Mouse (Mus musculus): ENCODE data around the gene Fam24a. TPM values are rescaled to one million over a fixed set of nuclear protein-coding genes. Genes with fewer than 3 reads are reported as not detected.
A peak's percentile ranks its signal among the peaks of the same experiment; 100 is the strongest.

Fam24a gene
- polyA plus RNA-seq, 1 experiment from 2014 or later = not detected

- H3K4me1 ChIP-seq (replicated peaks; ENCODE audit: control insufficient read depth, insufficient read depth, low read length) = no peaks in the 10 kb centered on the region
- DNase-seq (ENCODE audit: low spot score) (no peak), ATAC-seq (replicated peaks; ENCODE audit: low FRiP score) (no peak)
- no peak within 1 kb of the TSS for H3K4me2 ChIP-seq (ENCODE audit: low read depth, low read length, severe bottlenecking)
- H3K4me3 ChIP-seq (ENCODE audit: low read depth, low read length) = no peak within 1 kb of the TSS
- no peaks in the 10 kb centered on the region for H3K9me3 ChIP-seq (ENCODE audit: control insufficient read depth, low read length)
- no peak within 1 kb of the TSS for H3K27ac ChIP-seq (ENCODE audit: low read depth, low read length)
- H3K27me3 ChIP-seq (ENCODE audit: control insufficient read depth, insufficient read depth, low read length) = no peaks in the 10 kb centered on the region
- WGBS = 88% methylated on average over 5 of the region's 5 CpGs
- H3K36me3 ChIP-seq (ENCODE audit: control insufficient read depth, insufficient read depth, low read length) = no peaks in the 10 kb centered on the region
- no peak within 1 kb of the TSS for H3K9ac ChIP-seq (ENCODE audit: low read length)
These were observed 4.2 kb upstream of the Fam24a start, which contains the start of gene Fam24b for GRCm38 (mm10) chr7:131329416-131329815. Fam24b (minus strand) TSS chr7:131329516.

- Histone ChIP-seq H3K36me3 (ENCODE audit: control insufficient read depth, insufficient read depth, low read length) (no peaks in the 10 kb centered on the region), H3K4me1 (replicated peaks; ENCODE audit: control insufficient read depth, insufficient read depth, low read length) (no peaks in the 10 kb centered on the region), H3K27ac (ENCODE audit: low read depth, low read length) (no peak overlapping the region), H3K9ac (ENCODE audit: low read length) (no peak overlapping the region), H3K4me3 (ENCODE audit: low read depth, low read length) (no peak overlapping the region), H3K27me3 (ENCODE audit: control insufficient read depth, insufficient read depth, low read length) (no peaks in the 10 kb centered on the region), H3K4me2 (ENCODE audit: low read depth, low read length, severe bottlenecking) (no peak overlapping the region), H3K9me3 (ENCODE audit: control insufficient read depth, low read length) (no peaks in the 10 kb centered on the region)
- ATAC-seq (replicated peaks; ENCODE audit: low FRiP score) (no peak), DNase-seq (ENCODE audit: low spot score) (no peak)
- WGBS = 77% methylated on average over 2 of the region's 2 CpGs
These were observed 2.0 kb upstream of the Fam24a start for GRCm38 (mm10) chr7:131331688-131332087.

GRCm38 (mm10) chr7:131337502-131338068 is 3.9 kb downstream of the Fam24a start:
- DNase-seq (ENCODE audit: low spot score) (no peak), ATAC-seq (replicated peaks; ENCODE audit: low FRiP score) (no peak)
- WGBS = 43% methylated on average over 8 of the region's 8 CpGs
- Histone ChIP-seq H3K4me2 (ENCODE audit: low read depth, low read length, severe bottlenecking) (no peak overlapping the region), H3K36me3 (ENCODE audit: control insufficient read depth, insufficient read depth, low read length) (no peaks in the 10 kb centered on the region), H3K4me3 (ENCODE audit: low read depth, low read length) (no peak overlapping the region), H3K9me3 (ENCODE audit: control insufficient read depth, low read length) (no peaks in the 10 kb centered on the region), H3K4me1 (replicated peaks; ENCODE audit: control insufficient read depth, insufficient read depth, low read length) (no peaks in the 10 kb centered on the region), H3K27me3 (ENCODE audit: control insufficient read depth, insufficient read depth, low read length) (no peaks in the 10 kb centered on the region), H3K27ac (ENCODE audit: low read depth, low read length) (no peak overlapping the region), H3K9ac (ENCODE audit: low read length) (no peak overlapping the region; the same call in 1 of the 2 replicates)

GRCm38 (mm10) chr7:131345856-131346541 is 12.3 kb downstream of the Fam24a start:
- no peak for DNase-seq (ENCODE audit: low spot score)
- Histone ChIP-seq H3K9ac (ENCODE audit: low read length) (no peak overlapping the region), H3K9me3 (ENCODE audit: control insufficient read depth, low read length) (no peaks in the 10 kb centered on the region), H3K36me3 (ENCODE audit: control insufficient read depth, insufficient read depth, low read length) (peaks cover 3% of the 10 kb centered on the region), H3K4me2 (ENCODE audit: low read depth, low read length, severe bottlenecking) (no peak overlapping the region), H3K27me3 (ENCODE audit: control insufficient read depth, insufficient read depth, low read length) (no peaks in the 10 kb centered on the region), H3K4me1 (replicated peaks; ENCODE audit: control insufficient read depth, insufficient read depth, low read length) (no peaks in the 10 kb centered on the region), H3K4me3 (ENCODE audit: low read depth, low read length) (no peak overlapping the region), H3K27ac (ENCODE audit: low read depth, low read length) (no peak overlapping the region)
- ATAC-seq (replicated peaks; ENCODE audit: low FRiP score) = no peak
- WGBS = 86% methylated on average over 7 of the region's 7 CpGs

GRCm38 (mm10) chr7:131356105-131356504 is 22.4 kb downstream of the Fam24a start:
- no peak for ATAC-seq (replicated peaks; ENCODE audit: low FRiP score)
- WGBS = 97% methylated on average over 13 of the region's 13 CpGs
- H3K36me3 ChIP-seq (ENCODE audit: control insufficient read depth, insufficient read depth, low read length) = peaks cover 4% of the 10 kb centered on the region; the same call in 1 of the 2 replicates

GRCm38 (mm10) chr7:131362269-131362614 is 28.6 kb downstream of the Fam24a start:
- H3K4me1 ChIP-seq (replicated peaks; ENCODE audit: control insufficient read depth, insufficient read depth, low read length) = peaks cover 5% of the 10 kb centered on the region; the same call in 1 of the 2 replicates
- peak overlapping the region; percentile 78 for H3K4me3 ChIP-seq (ENCODE audit: low read depth, low read length)
- H3K27ac ChIP-seq (ENCODE audit: low read depth, low read length) = peak overlapping the region; percentile 70
- ATAC-seq (replicated peaks; ENCODE audit: low FRiP score) (peak; percentile 80), DNase-seq (ENCODE audit: low spot score) (no peak)
- peak overlapping the region; percentile 96 for H3K9ac ChIP-seq (ENCODE audit: low read length)
- peak overlapping the region; percentile 95 for H3K4me2 ChIP-seq (ENCODE audit: low read depth, low read length, severe bottlenecking)
- H3K9me3 ChIP-seq (ENCODE audit: control insufficient read depth, low read length) = no peaks in the 10 kb centered on the region
- no peaks in the 10 kb centered on the region; the same call in 1 of the 2 replicates for H3K36me3 ChIP-seq (ENCODE audit: control insufficient read depth, insufficient read depth, low read length)
- H3K27me3 ChIP-seq (ENCODE audit: control insufficient read depth, insufficient read depth, low read length) = no peaks in the 10 kb centered on the region
- WGBS = under 1% methylated on average over 35 of the region's 35 CpGs

More at GRCm38 (mm10) chr7:131356105-131356504, 22.4 kb downstream of the Fam24a start:
- no peak overlapping the region for H3K4me2 ChIP-seq (ENCODE audit: low read depth, low read length, severe bottlenecking)
- H3K4me3 ChIP-seq (ENCODE audit: low read depth, low read length) = no peak overlapping the region
- H3K9ac ChIP-seq (ENCODE audit: low read length) = no peak overlapping the region
- H3K27me3 ChIP-seq (ENCODE audit: control insufficient read depth, insufficient read depth, low read length) = no peaks in the 10 kb centered on the region
- H3K9me3 ChIP-seq (ENCODE audit: control insufficient read depth, low read length) = no peaks in the 10 kb centered on the region
- no peak for DNase-seq (ENCODE audit: low spot score)
- no peaks in the 10 kb centered on the region for H3K4me1 ChIP-seq (replicated peaks; ENCODE audit: control insufficient read depth, insufficient read depth, low read length)
- no peak overlapping the region for H3K27ac ChIP-seq (ENCODE audit: low read depth, low read length)

- Histone ChIP-seq H3K9me3 (ENCODE audit: control insufficient read depth, low read length) (no peaks in the 10 kb centered on the region), H3K36me3 (ENCODE audit: control insufficient read depth, insufficient read depth, low read length) (no peaks in the 10 kb centered on the region), H3K4me2 (ENCODE audit: low read depth, low read length, severe bottlenecking) (peak within 1 kb of the TSS; percentile 95), H3K27ac (ENCODE audit: low read depth, low read length) (peak within 1 kb of the TSS; percentile 82), H3K4me3 (ENCODE audit: low read depth, low read length) (peak within 1 kb of the TSS; percentile 78), H3K27me3 (ENCODE audit: control insufficient read depth, insufficient read depth, low read length) (no peaks in the 10 kb centered on the region), H3K4me1 (replicated peaks; ENCODE audit: control insufficient read depth, insufficient read depth, low read length) (peaks cover 5% of the 10 kb centered on the region; the same call in 1 of the 2 replicates), H3K9ac (ENCODE audit: low read length) (peak within 1 kb of the TSS; percentile 96)
- DNase-seq (ENCODE audit: low spot score) (peak; percentile 98), ATAC-seq (replicated peaks; ENCODE audit: low FRiP score) (peak; percentile 96)
- WGBS = under 1% methylated on average over 55 of the region's 55 CpGs
These were observed 29.1 kb downstream of the Fam24a start, which contains the start of gene 2310057M21Rik for GRCm38 (mm10) chr7:131362615-131363300. 2310057M21Rik (minus strand) TSS chr7:131362759.

GRCm38 (mm10) chr7:131364131-131364530 is 30.5 kb downstream of the Fam24a start:
- Histone ChIP-seq H3K27me3 (ENCODE audit: control insufficient read depth, insufficient read depth, low read length) (no peaks in the 10 kb centered on the region), H3K9me3 (ENCODE audit: control insufficient read depth, low read length) (no peaks in the 10 kb centered on the region), H3K4me1 (replicated peaks; ENCODE audit: control insufficient read depth, insufficient read depth, low read length) (peaks cover 5% of the 10 kb centered on the region; the same call in 1 of the 2 replicates), H3K4me2 (ENCODE audit: low read depth, low read length, severe bottlenecking) (no peak overlapping the region), H3K27ac (ENCODE audit: low read depth, low read length) (no peak overlapping the region), H3K9ac (ENCODE audit: low read length) (no peak overlapping the region), H3K36me3 (ENCODE audit: control insufficient read depth, insufficient read depth, low read length) (no peaks in the 10 kb centered on the region), H3K4me3 (ENCODE audit: low read depth, low read length) (no peak overlapping the region)
- no peak for DNase-seq (ENCODE audit: low spot score)
- WGBS = 95% methylated on average over 8 of the region's 8 CpGs
- no peak for ATAC-seq (replicated peaks; ENCODE audit: low FRiP score)

Measured in forebrain, embryonic 11.5 days (tissue).